Mouse (Mus musculus) thymus, postnatal 25 days (tissue): ENCODE data around the gene Pbld2.

Experiments used
- DNase-seq: peaks from one replicate; pipeline ENCODE4 v3.0.0; 2022

Pbld2 gene

DNA sequence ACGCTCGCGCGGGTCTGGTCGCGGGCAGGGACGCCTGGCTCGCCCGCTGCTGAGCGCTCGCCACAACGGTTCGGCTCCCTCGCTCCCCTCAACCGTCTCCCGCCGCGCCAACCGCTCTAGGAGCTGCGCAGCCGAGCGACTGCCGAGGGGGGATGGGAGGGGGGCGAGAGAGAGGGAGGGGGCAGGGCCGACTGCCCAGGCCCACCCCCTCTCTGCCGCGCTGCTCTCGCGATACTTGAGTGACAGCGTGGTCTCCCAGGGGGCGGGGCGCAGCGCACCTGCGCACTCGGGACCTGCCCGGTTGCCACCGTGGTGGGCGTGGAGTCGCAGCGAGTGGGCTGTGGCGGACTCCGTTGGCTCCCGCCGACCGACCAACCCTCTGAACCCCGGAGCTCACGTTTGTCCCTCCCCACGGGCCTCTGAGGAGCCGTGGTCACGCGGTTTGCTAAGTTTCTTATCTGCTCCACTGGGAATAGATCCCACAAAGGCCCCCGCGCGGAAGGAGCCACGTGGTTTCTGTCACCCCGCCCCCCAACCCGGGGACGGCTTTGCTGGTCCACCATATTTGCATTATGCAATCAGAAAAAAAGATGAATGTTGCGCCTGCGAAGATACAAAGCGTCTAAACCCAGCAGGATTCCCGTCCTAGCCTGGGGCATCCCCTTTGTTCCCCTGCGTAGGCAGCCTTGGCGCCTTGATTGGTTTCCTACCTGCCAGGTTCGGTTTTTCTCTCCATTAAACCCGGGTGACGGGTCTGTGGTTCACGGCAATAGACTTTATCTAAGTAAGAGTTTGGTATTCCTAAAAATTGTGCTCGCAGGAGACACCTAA, at the start of gene Pbld2, which contains the start of gene Hnrnph3:
TSS of gene Pbld2 (plus strand) at position 567 of the 831 bp plus-strand sequence.
TSS of gene Hnrnph3 (minus strand) at position 469 of the 831 bp plus-strand sequence.
- DNase-seq: peak; percentile 99

- no peak for DNase-seq
Observed at GRCm38 (mm10) chr10:62979667-62980038, 44.5 kb upstream of the Pbld2 start.

- DNase-seq: peak; percentile 86
Observed at GRCm38 (mm10) chr10:62980039-62980954, 43.8 kb upstream of the Pbld2 start, which contains the start of gene Rufy2. Rufy2 (plus strand) TSS chr10:62980223.

- peak; percentile 55 for DNase-seq
Observed at GRCm38 (mm10) chr10:62984072-62984471, 40.0 kb upstream of the Pbld2 start.

DNA sequence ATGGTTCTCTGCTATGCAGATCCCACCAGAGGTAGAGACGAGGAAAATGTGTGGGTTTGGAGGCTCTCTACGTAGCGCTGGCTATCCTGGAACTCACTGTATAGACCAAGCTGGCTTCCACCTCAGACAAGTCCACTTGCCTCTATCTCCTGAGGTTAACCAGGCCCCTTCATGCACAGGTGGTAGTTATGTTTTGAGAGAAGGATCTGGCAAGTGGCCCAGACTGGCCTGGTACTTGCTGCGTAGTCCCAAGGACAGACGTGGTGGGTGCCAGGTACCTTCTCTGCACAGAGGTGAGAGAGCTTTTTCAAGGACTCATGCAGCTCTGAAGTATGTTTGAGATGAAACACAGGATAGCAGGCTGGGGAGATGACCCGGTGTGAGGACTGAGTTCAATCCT, 39.6 kb upstream of the Pbld2 start:
- no peak for DNase-seq

DNA sequence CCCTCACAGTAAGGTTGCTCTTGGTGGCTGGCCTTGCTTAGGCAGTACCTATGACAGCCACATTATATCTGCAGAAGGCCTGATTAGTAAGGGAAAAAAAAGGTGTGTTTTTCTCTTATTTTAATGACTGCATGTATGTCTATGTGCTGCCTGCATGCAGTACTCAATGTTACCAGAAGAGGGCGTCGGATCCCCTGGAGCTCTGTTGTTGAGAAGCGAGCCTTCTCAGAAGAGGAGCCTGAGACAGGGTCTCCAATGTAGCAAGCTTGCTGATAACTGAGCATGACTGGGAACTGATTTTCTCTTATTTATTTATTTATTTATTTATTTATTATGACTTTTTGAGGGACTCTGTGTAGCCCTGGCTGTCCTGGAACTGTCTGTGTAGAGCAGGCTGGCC, 36.8 kb upstream of the Pbld2 start:
- DNase-seq: peak; percentile 42

DNA sequence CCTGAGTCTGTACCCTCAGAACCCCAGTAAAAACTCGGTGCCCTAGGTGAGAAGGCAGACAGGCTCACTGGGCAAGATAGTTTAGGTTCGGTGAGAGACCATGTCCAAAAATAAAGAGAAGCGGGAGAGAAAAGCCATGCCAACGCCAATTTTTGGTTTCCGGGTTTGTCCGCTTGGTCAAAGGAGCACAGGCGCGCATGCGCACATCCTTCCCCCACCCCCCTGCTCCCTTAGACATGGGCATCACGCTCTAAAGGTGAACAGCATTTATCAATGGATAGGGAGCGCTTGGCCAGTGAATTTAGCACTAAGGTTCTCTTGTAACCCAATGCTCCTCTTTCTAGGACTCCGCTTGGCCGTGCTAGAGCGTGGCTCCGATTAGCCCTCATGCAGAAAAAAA, 33.5 kb upstream of the Pbld2 start:
- no peak for DNase-seq

DNA sequence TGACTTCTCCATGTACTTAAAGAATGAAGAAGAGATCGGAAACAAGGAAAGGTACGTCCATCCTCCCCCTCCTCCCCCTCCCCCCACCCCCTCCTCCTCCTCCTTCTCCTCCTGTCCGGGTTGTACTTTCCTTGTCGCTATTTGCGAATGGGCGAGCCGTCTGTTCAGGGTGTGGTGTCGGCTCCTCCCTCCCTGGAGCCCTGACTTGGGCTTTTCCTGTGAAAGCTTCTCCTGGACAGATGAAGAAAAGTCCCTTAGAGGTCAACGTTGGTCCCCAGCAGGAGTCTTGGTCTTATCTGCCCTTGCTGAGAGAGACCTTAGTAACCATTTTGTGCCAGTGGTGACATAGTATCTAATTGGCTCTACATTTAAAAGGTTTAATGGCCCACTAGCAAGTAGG, 30.1 kb upstream of the Pbld2 start:
- no peak for DNase-seq

GRCm38 (mm10) chr10:63000584-63000983, 23.5 kb upstream of the Pbld2 start:
- DNase-seq: no peak

- DNase-seq: no peak
Observed at GRCm38 (mm10) chr10:63003252-63003651, 20.9 kb upstream of the Pbld2 start.

- no peak for DNase-seq
Observed at GRCm38 (mm10) chr10:63004556-63004955, 19.6 kb upstream of the Pbld2 start.

GRCm38 (mm10) chr10:63008193-63008592, 15.9 kb upstream of the Pbld2 start:
- DNase-seq: no peak

- no peak for DNase-seq
Observed at GRCm38 (mm10) chr10:63010268-63010667, 13.8 kb upstream of the Pbld2 start.

GRCm38 (mm10) chr10:63011556-63011955, 12.6 kb upstream of the Pbld2 start:
- no peak for DNase-seq

- DNase-seq: no peak
Observed at GRCm38 (mm10) chr10:63013476-63013875, 10.6 kb upstream of the Pbld2 start.

DNA sequence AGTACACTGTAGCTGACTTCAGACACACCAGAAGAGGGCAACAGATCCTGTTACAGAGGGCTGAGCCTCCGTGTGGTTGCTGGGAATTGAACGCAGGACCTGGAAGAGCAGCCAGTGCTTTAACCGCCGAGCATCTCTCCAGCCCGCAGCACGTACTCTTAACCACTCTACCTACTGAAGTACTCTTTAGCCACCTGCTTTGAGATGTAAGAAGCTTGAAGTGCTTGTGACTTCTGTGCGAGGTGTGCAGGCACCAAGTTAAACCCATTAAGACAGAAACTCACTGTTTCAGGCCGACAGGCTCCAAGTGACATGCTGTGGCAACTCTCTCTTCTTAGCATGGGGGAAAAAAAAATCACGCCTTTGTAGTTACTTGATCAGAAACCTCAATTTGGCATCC, 9.9 kb upstream of the Pbld2 start:
- DNase-seq: no peak

- no peak for DNase-seq
Observed at GRCm38 (mm10) chr10:63019304-63019703, 4.8 kb upstream of the Pbld2 start.

- no peak for DNase-seq
Observed at GRCm38 (mm10) chr10:63021702-63022101, 2.4 kb upstream of the Pbld2 start.

GRCm38 (mm10) chr10:63022541-63023120, 1.5 kb upstream of the Pbld2 start:
- no peak for DNase-seq

- peak; percentile 74 for DNase-seq
Observed at GRCm38 (mm10) chr10:63023121-63023748, 880 bp upstream of the Pbld2 start.

DNA sequence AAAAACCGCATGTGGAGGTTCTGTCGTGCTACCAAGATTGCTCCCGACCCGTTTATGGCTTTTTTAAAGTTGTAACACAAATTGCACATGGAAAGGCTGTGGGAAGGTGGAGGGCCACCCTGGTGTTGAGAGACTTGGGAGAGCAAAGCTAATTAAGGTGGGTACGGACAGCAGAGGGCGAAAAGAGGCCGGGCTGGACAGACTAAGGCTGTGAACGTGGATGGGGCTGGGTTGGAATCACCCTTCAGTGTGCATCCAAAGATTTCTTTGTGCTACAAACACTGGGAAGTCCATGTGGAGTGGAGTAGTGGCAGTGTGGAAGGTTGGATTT, 430 bp downstream of the Pbld2 start:
- DNase-seq: no peak

GRCm38 (mm10) chr10:63025016-63025415, 901 bp downstream of the Pbld2 start:
- no peak for DNase-seq

- no peak for DNase-seq
Observed at GRCm38 (mm10) chr10:63025491-63026011, 1.4 kb downstream of the Pbld2 start.
